Mouse (Mus musculus) stomach, embryonic 16.5 days (tissue): ENCODE results near the gene BC003965. TPM values are rescaled to one million over a fixed set of nuclear protein-coding genes. Genes with fewer than 3 reads are reported as not detected.
A peak's percentile ranks its signal among the peaks of the same experiment; 100 is the strongest.

Source experiments
- ATAC-seq: fragments of 200-750 bp; cut with Nextera tagmentation; 2 replicates; pipeline ENCODE4 v1.8.0; 2017; ENCODE audit warnings: moderate number of reproducible peaks, moderate TSS enrichment; ENCODE audit not compliant: insufficient read depth, low FRiP score
- H3K27ac ChIP-seq: fragments of 300-500 bp; sonication (generic); 2 replicates; pipeline ENCODE4 v1.5.1; 2014; ENCODE audit warnings: low read length
- H3K27me3 ChIP-seq: fragments of 300-500 bp; sonication (generic); 2 replicates; pipeline ENCODE4 v1.6.1; 2014; ENCODE audit warnings: low read length, control low read depth, mixed read lengths; ENCODE audit not compliant: control insufficient read depth, insufficient read depth
- H3K36me3 ChIP-seq: fragments of 300-500 bp; sonication (generic); 2 replicates; pipeline ENCODE4 v1.6.1; 2014; ENCODE audit warnings: low read length; ENCODE audit not compliant: control insufficient read depth, insufficient read depth
- H3K4me1 ChIP-seq: fragments of 300-500 bp; sonication (generic); 2 replicates; pipeline ENCODE4 v1.6.1; 2014; ENCODE audit warnings: low read length, control low read depth, mixed read lengths; ENCODE audit not compliant: control insufficient read depth, insufficient read depth
- H3K4me2 ChIP-seq: fragments of 300-500 bp; sonication (generic); 2 replicates; pipeline ENCODE4 v1.6.1; 2014; ENCODE audit warnings: low read depth, low read length, mixed read lengths
- H3K4me3 ChIP-seq: fragments of 300-500 bp; sonication (generic); replicated peaks from 2 replicates; pipeline ENCODE4 v1.5.1; 2014; ENCODE audit warnings: mild to moderate bottlenecking, low read length
- H3K9ac ChIP-seq: fragments of 300-500 bp; sonication (generic); 2 replicates; pipeline ENCODE4 v1.6.1; 2014; ENCODE audit warnings: low read length
- H3K9me3 ChIP-seq: fragments of 300-500 bp; sonication (generic); replicated peaks from 2 replicates; pipeline ENCODE4 v1.6.1; 2016; ENCODE audit warnings: low read length, control low read depth; ENCODE audit not compliant: control insufficient read depth
- WGBS: fragments of 180-500 bp; shearing (Covaris S2); extraction: QIAGEN DNeasy Blood & Tissue Kit; methylation state at CpG from one replicate; pipeline ENCODE4 v1.1.7; 2014; 5-methylcytosine and 5-hydroxymethylcytosine counted together
- polyA plus RNA-seq: library from polyadenylated mRNA; unstranded; fragments of >200 nt; fragmentation: Nextera tagmentation; extraction: Ambion mirVana; gene quantifications from 2 replicates; pipeline ENCODE4 v1.2.1, GENCODE M21; 2015

BC003965 gene
- 30.4 and 33.5 TPM in 2 replicates for polyA plus RNA-seq

GRCm38 (mm10) chr17:25184129-25184691 is at the start of gene BC003965:
BC003965 (plus strand) TSS chr17:25184554.
- Histone ChIP-seq H3K27me3 (no peaks in the 10 kb centered on the region), H3K4me3 (peak within 1 kb of the TSS; percentile 86), H3K9me3 (no peaks in the 10 kb centered on the region), H3K27ac (peak within 1 kb of the TSS; percentile 88), H3K9ac (peak within 1 kb of the TSS; percentile 79), H3K4me2 (peak within 1 kb of the TSS; percentile 96), H3K4me1 (peaks cover 18% of the 10 kb centered on the region), H3K36me3 (no peaks in the 10 kb centered on the region)
- peak; percentile 88 for ATAC-seq
- under 1% methylated on average over 50 of the region's 50 CpGs for WGBS

GRCm38 (mm10) chr17:25135622-25136021 is 48.7 kb upstream of the BC003965 start:
- H3K36me3 ChIP-seq: no peaks in the 10 kb centered on the region
- H3K27ac ChIP-seq: no peak overlapping the region
- no peaks in the 10 kb centered on the region for H3K9me3 ChIP-seq
- no peak overlapping the region for H3K4me3 ChIP-seq
- 84% methylated on average over 6 of the region's 6 CpGs for WGBS
- no peaks in the 10 kb centered on the region for H3K27me3 ChIP-seq
- H3K4me1 ChIP-seq: peaks cover 8% of the 10 kb centered on the region
- no peak overlapping the region for H3K9ac ChIP-seq
- ATAC-seq: no peak
- H3K4me2 ChIP-seq: no peak overlapping the region

- H3K4me1 ChIP-seq: peaks cover 7% of the 10 kb centered on the region
- no peak overlapping the region for H3K4me3 ChIP-seq
- no peak for ATAC-seq
- no peak overlapping the region for H3K27ac ChIP-seq
- H3K4me2 ChIP-seq: no peak overlapping the region
- 83% methylated on average over 1 of the region's 1 CpGs for WGBS
- no peaks in the 10 kb centered on the region for H3K9me3 ChIP-seq
- no peaks in the 10 kb centered on the region for H3K27me3 ChIP-seq
- no peaks in the 10 kb centered on the region for H3K36me3 ChIP-seq
- H3K9ac ChIP-seq: no peak overlapping the region
Observed at GRCm38 (mm10) chr17:25138803-25139202, 45.6 kb upstream of the BC003965 start.

GRCm38 (mm10) chr17:25139960-25140359 is 44.4 kb upstream of the BC003965 start:
- Histone ChIP-seq H3K4me1 (no peaks in the 10 kb centered on the region), H3K4me2 (no peak overlapping the region), H3K4me3 (no peak overlapping the region), H3K9me3 (no peaks in the 10 kb centered on the region), H3K36me3 (no peaks in the 10 kb centered on the region), H3K27me3 (no peaks in the 10 kb centered on the region), H3K9ac (no peak overlapping the region), H3K27ac (no peak overlapping the region)
- no peak for ATAC-seq
- 62% methylated on average over 4 of the region's 4 CpGs for WGBS

GRCm38 (mm10) chr17:25162161-25162560 is 22.2 kb upstream of the BC003965 start, which contains the start of gene Ccdc154:
Ccdc154 (plus strand) TSS chr17:25162461.
- H3K4me3 ChIP-seq: no peak within 1 kb of the TSS
- peaks cover 4% of the 10 kb centered on the region for H3K36me3 ChIP-seq
- peaks cover 5% of the 10 kb centered on the region; the same call in 1 of the 2 replicates for H3K4me1 ChIP-seq
- H3K9ac ChIP-seq: no peak within 1 kb of the TSS
- H3K27ac ChIP-seq: 0 out of 2 replicates have a peak within 1 kb of the TSS, but pooled peaks have one; percentile 1
- ATAC-seq: no peak
- no peak within 1 kb of the TSS for H3K4me2 ChIP-seq
- H3K9me3 ChIP-seq: no peaks in the 10 kb centered on the region
- no peaks in the 10 kb centered on the region for H3K27me3 ChIP-seq
- WGBS: 95% methylated on average over 1 of the region's 1 CpGs

GRCm38 (mm10) chr17:25163387-25163786 is 21.0 kb upstream of the BC003965 start:
- H3K4me2 ChIP-seq: no peak overlapping the region

GRCm38 (mm10) chr17:25164770-25165169 is 19.6 kb upstream of the BC003965 start:
- no peak overlapping the region for H3K9ac ChIP-seq
- no peak overlapping the region for H3K4me2 ChIP-seq
- no peaks in the 10 kb centered on the region for H3K27me3 ChIP-seq
- no peak for ATAC-seq
- no peaks in the 10 kb centered on the region for H3K9me3 ChIP-seq
- 80% methylated on average over 3 of the region's 3 CpGs for WGBS
- H3K27ac ChIP-seq: no peak overlapping the region
- no peak overlapping the region for H3K4me3 ChIP-seq
- peaks cover 3% of the 10 kb centered on the region; the same call in 1 of the 2 replicates for H3K36me3 ChIP-seq
- peaks cover 5% of the 10 kb centered on the region; the same call in 1 of the 2 replicates for H3K4me1 ChIP-seq

More at GRCm38 (mm10) chr17:25163387-25163786, 21.0 kb upstream of the BC003965 start:
- Histone ChIP-seq H3K36me3 (peaks cover 4% of the 10 kb centered on the region; the same call in 1 of the 2 replicates), H3K9ac (no peak overlapping the region; the same call in 1 of the 2 replicates), H3K27me3 (no peaks in the 10 kb centered on the region), H3K4me3 (no peak overlapping the region), H3K9me3 (no peaks in the 10 kb centered on the region), H3K27ac (0 out of 2 replicates have a peak overlapping the region, but pooled peaks have one; percentile 1), H3K4me1 (peaks cover 5% of the 10 kb centered on the region; the same call in 1 of the 2 replicates)
- peak; percentile 52; the same call in 1 of the 2 replicates for ATAC-seq
- 65% methylated on average over 7 of the region's 7 CpGs for WGBS

- H3K36me3 ChIP-seq: no peaks in the 10 kb centered on the region
- H3K4me1 ChIP-seq: peaks cover 5% of the 10 kb centered on the region; the same call in 1 of the 2 replicates
- no peak overlapping the region for H3K4me2 ChIP-seq
- 32% methylated on average over 6 of the region's 6 CpGs for WGBS
- H3K27me3 ChIP-seq: no peaks in the 10 kb centered on the region
- H3K9ac ChIP-seq: no peak overlapping the region; the same call in 1 of the 2 replicates
- H3K4me3 ChIP-seq: no peak overlapping the region
- H3K9me3 ChIP-seq: no peaks in the 10 kb centered on the region
- ATAC-seq: no peak
- no peak overlapping the region for H3K27ac ChIP-seq
Observed at GRCm38 (mm10) chr17:25165970-25166671, 18.2 kb upstream of the BC003965 start.

GRCm38 (mm10) chr17:25169706-25170105 is 14.6 kb upstream of the BC003965 start:
- Histone ChIP-seq H3K27me3 (no peaks in the 10 kb centered on the region), H3K9me3 (no peaks in the 10 kb centered on the region), H3K4me2 (no peak overlapping the region), H3K36me3 (no peaks in the 10 kb centered on the region), H3K4me3 (no peak overlapping the region), H3K27ac (no peak overlapping the region), H3K9ac (no peak overlapping the region), H3K4me1 (peaks cover 5% of the 10 kb centered on the region; the same call in 1 of the 2 replicates)
- 93% methylated on average over 2 of the region's 2 CpGs for WGBS
- ATAC-seq: no peak
